Mouse (Mus musculus): ENCODE measurements around the gene Fryl. TPM values are rescaled to one million over a fixed set of nuclear protein-coding genes. Genes with fewer than 3 reads are reported as not detected.

Gene Fryl
- polyA plus RNA-seq, 1 experiment from 2014 or later, result 48.7 TPM

DNA sequence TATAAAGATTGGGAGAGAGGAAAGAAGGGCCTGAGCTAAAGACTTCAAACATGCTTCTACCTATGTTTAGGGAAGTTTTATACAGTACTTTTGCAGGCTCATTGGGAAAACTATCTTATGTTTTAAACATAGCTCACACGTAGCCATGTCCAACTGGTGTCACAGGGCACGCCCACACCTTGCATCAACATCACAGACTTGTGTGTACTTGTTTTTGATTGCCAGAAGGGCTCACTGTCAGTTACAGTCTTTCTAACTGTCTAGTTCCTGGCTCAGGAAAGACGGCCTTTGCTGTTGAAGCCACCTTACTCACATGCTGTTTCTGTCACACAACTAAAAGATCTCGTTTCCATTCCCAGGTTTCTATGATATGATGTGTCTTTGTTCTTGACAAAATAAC lies 279.9 kb downstream of the Fryl start:
- Histone ChIP-seq H3K9me3 (no peaks in the 10 kb centered on the region), H3K4me1 (0 out of 2 replicates have a peak, but pooled peaks cover 3% of the 10 kb centered on the region), H3K9ac (replicated peaks) (no peak overlapping the region), H3K27me3 (no peaks in the 10 kb centered on the region), H3K27ac (replicated peaks) (no peak overlapping the region), H3K36me3 (peaks cover 35% of the 10 kb centered on the region), H3K4me3 (no peak overlapping the region), H3K4me2 (replicated peaks) (no peak overlapping the region)
- no peak for ATAC-seq (ENCODE audit: low FRiP score, low read depth)
- WGBS, result 94% methylated on average over 4 of the region's 4 CpGs

DNA sequence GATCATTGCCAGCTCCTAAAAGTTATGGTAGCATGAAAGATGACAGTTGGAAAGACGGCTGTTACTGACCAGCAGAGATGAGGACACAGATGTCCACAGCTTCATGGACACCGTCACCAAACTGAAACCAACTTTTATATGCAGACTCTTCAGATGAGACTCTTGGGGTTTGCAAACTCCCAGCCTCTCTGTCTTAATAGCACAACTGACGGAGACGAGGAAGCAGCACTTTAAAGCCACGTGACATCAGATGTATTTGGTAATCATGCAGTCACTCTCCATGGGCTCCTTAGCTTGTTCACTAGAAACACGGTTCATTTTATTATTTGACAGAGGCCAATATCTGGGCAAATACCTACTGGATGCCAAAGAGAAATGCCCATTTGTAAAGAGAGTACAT lies 280.4 kb downstream of the Fryl start:
- 96% methylated on average over 6 of the region's 6 CpGs for WGBS
- no peaks in the 10 kb centered on the region for H3K27me3 ChIP-seq
- ATAC-seq (ENCODE audit: low FRiP score, low read depth), result no peak
- H3K36me3 ChIP-seq, result peaks cover 34% of the 10 kb centered on the region
- H3K9ac ChIP-seq (replicated peaks), result no peak overlapping the region
- no peak overlapping the region for H3K4me2 ChIP-seq (replicated peaks)
- 0 out of 2 replicates have a peak, but pooled peaks cover 3% of the 10 kb centered on the region for H3K4me1 ChIP-seq
- no peaks in the 10 kb centered on the region for H3K9me3 ChIP-seq
- H3K4me3 ChIP-seq, result no peak overlapping the region
- H3K27ac ChIP-seq (replicated peaks), result no peak overlapping the region

DNA sequence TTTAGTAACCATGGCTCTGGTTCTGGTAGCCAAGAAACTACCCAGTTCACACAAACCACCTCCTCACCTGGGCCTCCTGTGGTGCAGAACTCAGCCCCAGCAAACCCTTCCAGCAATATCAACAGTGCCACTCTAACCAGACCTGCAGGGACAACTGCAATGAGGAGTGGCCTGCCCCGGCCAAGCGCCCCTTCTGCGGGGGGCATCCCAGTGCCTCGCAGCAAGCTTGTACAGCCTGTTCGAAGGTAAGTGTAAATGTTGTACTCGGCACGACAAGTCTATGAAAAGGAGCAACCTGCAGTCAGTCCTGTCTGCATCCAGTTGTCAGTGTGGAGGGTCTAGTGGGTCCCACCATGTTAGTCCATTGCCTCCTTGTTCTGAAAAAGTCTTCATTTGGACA lies 281.8 kb downstream of the Fryl start, which contains the start of gene Gm10135:
Gm10135 (minus strand) TSS at position 101 of the 400 bp plus-strand sequence.
- H3K4me2 ChIP-seq (replicated peaks), result no peak within 1 kb of the TSS
- 96% methylated on average over 7 of the region's 7 CpGs for WGBS
- no peak within 1 kb of the TSS for H3K4me3 ChIP-seq
- peaks cover 28% of the 10 kb centered on the region for H3K36me3 ChIP-seq
- no peak for ATAC-seq (ENCODE audit: low FRiP score, low read depth)
- no peaks in the 10 kb centered on the region for H3K27me3 ChIP-seq
- H3K27ac ChIP-seq (replicated peaks), result no peak within 1 kb of the TSS
- no peaks in the 10 kb centered on the region for H3K9me3 ChIP-seq
- no peak within 1 kb of the TSS for H3K9ac ChIP-seq (replicated peaks)
- 0 out of 2 replicates have a peak, but pooled peaks cover 3% of the 10 kb centered on the region for H3K4me1 ChIP-seq

DNA sequence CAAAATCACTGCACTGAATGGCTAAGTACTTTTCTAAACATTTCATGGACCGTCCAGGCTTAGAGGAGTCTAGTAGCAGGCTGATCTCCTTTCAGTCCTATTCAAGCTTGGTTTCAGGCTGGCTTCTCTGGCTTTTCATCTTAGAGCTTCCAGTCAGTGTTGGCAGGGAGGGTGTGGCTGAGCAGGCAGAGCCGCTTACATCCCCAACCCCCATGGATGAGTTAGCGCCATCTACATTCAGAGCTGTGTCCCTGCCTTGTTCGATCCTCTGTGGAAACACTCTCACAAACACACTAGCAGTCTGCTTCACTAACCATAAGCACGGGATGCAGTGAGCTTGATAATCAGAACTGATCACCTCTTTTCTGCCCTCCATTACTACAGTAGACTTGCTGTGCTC lies 283.5 kb downstream of the Fryl start:
- Histone ChIP-seq H3K4me3 (no peak overlapping the region), H3K9me3 (no peaks in the 10 kb centered on the region), H3K27ac (replicated peaks) (0 out of 2 replicates have a peak overlapping the region, but pooled peaks have one; percentile 40), H3K4me2 (replicated peaks) (no peak overlapping the region), H3K27me3 (no peaks in the 10 kb centered on the region), H3K36me3 (peaks cover 41% of the 10 kb centered on the region), H3K9ac (replicated peaks) (no peak overlapping the region), H3K4me1 (0 out of 2 replicates have a peak, but pooled peaks cover 3% of the 10 kb centered on the region)
- WGBS, result 37% methylated on average over 5 of the region's 5 CpGs
- peak; percentile 16; the same call in 1 of the 2 replicates for ATAC-seq (ENCODE audit: low FRiP score, low read depth)

DNA sequence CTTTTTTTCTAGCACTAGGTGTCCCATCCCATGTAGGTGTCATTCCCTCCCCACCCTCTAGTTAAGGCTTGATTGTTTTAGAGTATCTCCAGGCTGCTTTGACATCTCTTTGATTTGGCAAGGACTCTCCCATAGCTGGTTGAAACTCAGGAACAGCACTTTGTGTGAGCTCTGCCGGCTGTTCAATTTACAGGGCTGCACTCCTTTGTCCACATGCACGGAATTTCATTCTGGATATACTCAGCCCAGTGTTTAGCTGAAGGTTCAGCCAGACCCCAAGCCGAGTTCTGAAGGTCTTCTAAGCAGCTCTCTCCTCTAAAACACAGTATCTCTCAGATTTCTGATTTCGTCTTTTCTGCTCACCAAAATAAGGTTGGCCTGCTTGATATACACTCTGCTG lies 284.0 kb downstream of the Fryl start:
- Histone ChIP-seq H3K27ac (replicated peaks) (0 out of 2 replicates have a peak overlapping the region, but pooled peaks have one; percentile 40), H3K9me3 (no peaks in the 10 kb centered on the region), H3K9ac (replicated peaks) (no peak overlapping the region), H3K4me2 (replicated peaks) (no peak overlapping the region), H3K4me3 (no peak overlapping the region), H3K4me1 (0 out of 2 replicates have a peak, but pooled peaks cover 3% of the 10 kb centered on the region), H3K27me3 (no peaks in the 10 kb centered on the region), H3K36me3 (peaks cover 41% of the 10 kb centered on the region)
- WGBS, result 56% methylated on average over 4 of the region's 4 CpGs
- no peak for ATAC-seq (ENCODE audit: low FRiP score, low read depth)

Other genes starting within 250 kb of the Fryl start
- 15.0 and 16.4 TPM in 2 replicates for gene Slc10a4, start 249.7 kb downstream of the Fryl start, polyA plus RNA-seq (2016; fragmentation: Nextera tagmentation; extraction: Ambion mirVana)
- gene Ociad1, start 36.2 kb upstream of the Fryl start, polyA plus RNA-seq (2016; fragmentation: Nextera tagmentation; extraction: Ambion mirVana), result 186 and 219 TPM in 2 replicates
- 16.5 and 23.0 TPM in 2 replicates for gene Ociad2, start 84.4 kb upstream of the Fryl start, polyA plus RNA-seq (2016; fragmentation: Nextera tagmentation; extraction: Ambion mirVana)
- gene Cwh43, start 149.5 kb upstream of the Fryl start, polyA plus RNA-seq (2016; fragmentation: Nextera tagmentation; extraction: Ambion mirVana), result 0.20 TPM in 1 of 2 replicates, not detected in the other
- gene Dcun1d4, start 224.4 kb upstream of the Fryl start, polyA plus RNA-seq (2016; fragmentation: Nextera tagmentation; extraction: Ambion mirVana), result 58.4 and 62.2 TPM in 2 replicates